Mouse (Mus musculus): ENCODE measurements at regions not wholly inside any gene's neighbourhood (a gene's known extent, or its start where the extent isn't known, plus 50 kb on each side); places are given as distances from the start of the nearest gene placed in this dataset.

DNA sequence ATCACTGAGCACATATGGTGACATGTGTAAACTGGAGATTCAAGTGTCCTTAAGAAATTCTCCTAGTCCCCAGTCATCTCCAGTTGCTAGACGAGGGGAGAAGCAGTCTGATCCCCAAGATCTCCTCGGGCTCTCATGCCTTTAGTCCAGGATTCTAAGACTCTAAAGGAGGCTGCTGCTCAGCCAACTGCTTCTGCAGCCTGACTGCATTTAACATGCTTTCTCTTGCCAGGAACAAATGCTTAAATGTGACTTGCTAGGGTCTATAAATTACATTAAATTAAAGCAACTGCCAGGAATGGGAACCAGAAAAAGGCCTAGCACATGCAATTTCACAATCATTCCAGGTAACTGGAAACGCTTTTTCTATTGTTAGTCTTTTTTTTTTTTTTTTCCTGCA, 599.8 kb upstream of the Gcfc2 start:
- DNase-seq (ENCODE audit: low spot score in 2 of 2), result no peak

DNA sequence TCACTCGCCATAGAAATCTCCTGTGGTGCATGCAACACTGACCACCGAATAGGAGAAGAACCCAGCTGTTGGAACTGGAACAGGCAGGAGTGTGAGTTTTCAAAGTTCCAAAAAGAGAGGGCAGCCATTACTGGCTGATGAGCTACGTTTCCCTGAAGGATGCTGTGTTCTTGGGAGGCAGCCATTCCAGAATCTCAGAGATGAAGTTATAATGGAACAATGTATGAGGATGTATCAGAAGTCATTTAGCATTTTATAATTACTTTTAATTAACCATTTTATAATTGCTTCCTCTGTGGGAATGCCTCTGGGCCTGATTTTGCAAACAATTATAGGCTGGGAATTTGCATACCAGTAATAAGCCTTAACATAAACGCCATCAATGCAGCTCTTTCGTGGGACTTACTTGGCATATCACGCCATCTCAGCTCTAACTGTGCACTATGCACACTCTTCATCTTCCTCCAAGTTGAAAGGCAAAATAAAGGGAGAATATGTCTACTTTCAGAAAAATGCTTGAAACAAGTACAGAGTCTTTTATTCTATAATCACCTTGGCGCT, 559.4 kb upstream of the Gcfc2 start:
- DNase-seq (ENCODE audit: low spot score in 2 of 2), result no peak

DNA sequence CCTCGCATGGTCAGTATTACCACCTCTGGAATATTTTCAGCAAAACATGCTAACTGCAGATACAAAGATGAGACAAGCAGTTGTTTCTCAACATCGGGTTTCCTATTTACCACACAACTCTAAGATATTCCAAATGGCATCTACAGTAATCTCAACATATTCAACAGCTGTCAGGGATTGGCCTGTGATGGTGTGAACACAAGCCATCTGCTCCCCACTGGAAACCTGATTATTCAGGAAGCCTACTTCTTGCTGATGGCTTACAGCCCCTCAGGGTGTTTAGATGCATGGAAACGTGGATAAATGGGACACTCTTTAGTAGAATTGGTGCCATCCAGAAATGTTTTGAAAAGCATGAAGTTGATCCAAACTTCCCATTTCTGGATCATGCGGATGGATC, 535.0 kb upstream of the Gcfc2 start:
- no peak for DNase-seq (ENCODE audit: low spot score in 2 of 2)

DNA sequence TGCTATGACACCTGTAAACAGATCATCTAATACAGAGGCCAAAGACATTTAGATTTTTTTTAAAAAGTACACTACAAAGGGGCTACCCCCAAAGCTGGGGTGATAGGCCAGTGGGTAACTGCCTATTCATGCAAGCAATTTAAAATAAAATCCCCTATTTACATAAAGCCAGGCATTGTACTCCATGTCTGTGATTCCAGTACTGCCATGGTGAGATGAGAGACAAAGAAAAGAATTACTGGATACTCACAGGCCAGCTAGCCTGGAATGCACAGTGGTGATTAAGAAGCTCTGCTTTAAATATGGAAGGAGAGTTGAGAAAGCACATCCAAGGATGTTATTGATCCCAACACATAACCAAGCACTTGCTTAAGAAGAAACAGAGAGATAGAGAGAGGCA, 520.3 kb upstream of the Gcfc2 start:
- no peak for DNase-seq (ENCODE audit: low spot score in 2 of 2)

DNA sequence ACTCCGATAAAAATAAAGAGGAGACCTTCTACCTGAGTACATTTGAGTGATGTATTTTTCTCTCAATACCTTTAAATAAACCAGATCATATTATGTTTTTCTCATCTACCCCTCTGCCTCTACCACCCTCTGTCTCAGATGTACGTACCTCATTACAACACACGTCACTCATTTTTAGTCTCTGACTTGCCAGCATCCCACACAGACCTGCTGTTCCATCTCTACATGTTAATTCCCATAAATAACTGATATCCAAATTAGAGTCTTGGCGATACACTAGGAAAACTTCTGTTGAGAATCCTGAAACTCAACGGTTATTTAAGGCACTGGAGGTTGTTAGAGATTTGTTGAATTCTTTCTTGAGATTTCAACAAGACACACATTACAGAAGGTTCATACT, 509.9 kb upstream of the Gcfc2 start:
- DNase-seq (ENCODE audit: low spot score in 2 of 2), result peak; percentile 6 to 13

GRCm38 (mm10) chr6:81434745-81435144, 488.7 kb upstream of the Gcfc2 start:
- no peak for DNase-seq (ENCODE audit: low spot score in 2 of 2)

DNA sequence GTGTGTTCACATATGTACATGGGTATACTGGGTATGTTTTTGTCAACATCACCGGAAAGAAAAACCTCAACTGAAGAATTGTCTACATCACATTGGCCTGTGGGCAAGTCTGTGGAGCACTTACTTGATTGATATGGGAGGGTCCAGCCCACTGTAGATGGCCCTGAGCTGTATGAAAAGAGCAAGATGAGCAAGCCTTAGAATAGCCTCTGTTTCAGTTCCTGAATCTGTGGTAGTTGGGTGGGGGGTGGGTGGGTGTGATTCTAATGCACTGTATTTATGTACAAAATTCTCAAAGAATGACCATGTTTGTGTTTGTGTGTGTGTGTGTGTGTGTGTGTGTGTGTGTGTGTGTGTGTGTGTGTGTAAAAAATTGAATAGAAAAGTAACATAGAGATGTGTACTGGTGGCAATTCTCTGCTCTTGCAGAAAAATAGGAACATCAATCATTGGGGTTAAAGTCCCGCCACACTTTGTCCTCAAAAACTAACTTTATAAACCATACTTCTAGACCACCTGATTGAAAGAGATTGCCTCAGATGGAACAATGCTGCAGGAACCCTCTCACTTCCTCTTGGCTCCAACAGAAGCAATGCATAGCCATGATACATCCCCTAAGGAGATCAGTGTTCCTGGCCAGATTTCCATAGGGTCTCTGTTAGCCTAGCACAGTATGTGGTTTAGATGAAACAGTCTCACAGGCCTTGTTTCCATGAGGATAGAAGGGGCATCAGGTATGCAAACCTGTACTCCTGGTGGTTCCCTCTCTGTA, 484.3 kb upstream of the Gcfc2 start:
- DNase-seq (ENCODE audit: low spot score in 2 of 2), result no peak

DNA sequence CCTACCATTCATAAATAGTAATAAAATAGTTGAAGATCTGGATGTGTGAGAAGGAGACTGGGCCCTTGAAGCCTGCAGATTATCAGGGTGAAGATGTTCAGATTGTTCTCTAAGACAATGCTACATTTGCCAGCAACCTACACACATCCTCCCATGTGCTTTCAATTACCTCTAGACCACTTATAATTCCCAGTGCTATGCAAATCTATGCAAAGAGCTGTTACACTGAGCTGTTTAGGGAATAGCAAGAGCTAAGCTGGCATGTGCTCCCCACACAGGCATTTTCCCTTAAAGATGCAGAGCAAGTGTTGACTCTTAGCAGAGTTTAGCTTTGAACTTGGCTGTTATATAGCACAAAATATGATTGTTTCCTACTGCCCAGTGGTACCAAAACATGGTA, 482.1 kb upstream of the Gcfc2 start:
- DNase-seq (ENCODE audit: low spot score in 2 of 2), result no peak

- no peak for DNase-seq (ENCODE audit: low spot score in 2 of 2)
Observed at GRCm38 (mm10) chr6:81446019-81446800, 477.3 kb upstream of the Gcfc2 start.

- no peak for DNase-seq (ENCODE audit: low spot score in 2 of 2)
Observed at GRCm38 (mm10) chr6:81447701-81448100, 475.8 kb upstream of the Gcfc2 start.

GRCm38 (mm10) chr6:81448366-81448765, 475.1 kb upstream of the Gcfc2 start:
- DNase-seq (ENCODE audit: low spot score in 2 of 2), result no peak

GRCm38 (mm10) chr6:81461095-81461494, 462.4 kb upstream of the Gcfc2 start:
- no peak for DNase-seq (ENCODE audit: low spot score in 2 of 2)

GRCm38 (mm10) chr6:81464442-81464841, 459.0 kb upstream of the Gcfc2 start:
- DNase-seq (ENCODE audit: low spot score in 2 of 2), result no peak

DNA sequence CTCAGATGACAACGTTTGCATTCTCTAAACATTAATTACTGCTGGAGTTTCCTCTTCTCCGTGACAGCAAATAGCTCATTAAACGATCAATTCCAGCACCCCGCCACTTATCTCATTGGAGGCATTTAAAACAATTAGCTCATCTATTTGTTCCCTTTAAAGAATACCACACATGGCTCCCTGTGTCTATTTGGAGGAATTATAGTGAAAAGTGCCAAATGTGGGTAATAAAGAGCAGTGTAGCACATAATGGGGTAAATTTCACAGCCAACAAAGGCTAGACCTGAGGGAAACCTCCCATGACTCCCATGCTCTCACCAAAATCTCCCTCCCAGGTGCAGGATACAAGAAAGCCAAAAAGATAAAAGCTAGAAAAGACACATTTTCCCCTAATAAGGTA, 456.9 kb upstream of the Gcfc2 start:
- no peak for DNase-seq (ENCODE audit: low spot score in 2 of 2)

DNA sequence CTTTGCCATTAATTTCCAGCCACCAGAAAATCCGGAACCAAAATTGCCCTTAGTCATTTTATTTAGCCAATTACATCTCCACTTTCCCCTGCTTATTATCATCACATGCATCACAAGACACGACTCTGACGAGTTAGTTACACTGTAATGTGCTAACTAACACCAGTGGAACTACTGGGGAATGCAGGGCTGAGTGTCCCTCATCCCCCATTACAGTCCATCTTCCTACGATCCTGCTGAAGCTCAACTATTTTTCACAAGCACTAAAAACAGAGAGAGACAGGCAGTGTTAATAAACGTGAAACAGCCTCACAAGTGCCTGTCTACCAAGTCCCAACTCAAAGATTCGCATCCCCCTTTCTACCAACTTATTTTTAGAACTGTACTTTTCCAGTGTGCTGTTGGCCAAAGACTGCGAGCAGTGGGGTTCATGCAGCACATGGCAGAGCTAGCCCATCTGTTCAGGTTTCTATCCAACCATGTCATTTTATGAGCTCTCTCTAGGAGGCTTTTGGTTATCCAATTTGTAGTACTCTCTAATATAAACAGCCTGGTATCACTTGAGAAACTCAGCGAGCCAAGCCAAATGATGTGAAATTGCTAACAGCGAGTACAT, 452.0 kb upstream of the Gcfc2 start:
- DNase-seq (ENCODE audit: low spot score in 2 of 2), result peak in 1 of 2 experiments; percentile 20

GRCm38 (mm10) chr6:81472506-81472905, 451.0 kb upstream of the Gcfc2 start:
- DNase-seq (ENCODE audit: low spot score in 2 of 2), result peak in 1 of 2 experiments; percentile 3

DNA sequence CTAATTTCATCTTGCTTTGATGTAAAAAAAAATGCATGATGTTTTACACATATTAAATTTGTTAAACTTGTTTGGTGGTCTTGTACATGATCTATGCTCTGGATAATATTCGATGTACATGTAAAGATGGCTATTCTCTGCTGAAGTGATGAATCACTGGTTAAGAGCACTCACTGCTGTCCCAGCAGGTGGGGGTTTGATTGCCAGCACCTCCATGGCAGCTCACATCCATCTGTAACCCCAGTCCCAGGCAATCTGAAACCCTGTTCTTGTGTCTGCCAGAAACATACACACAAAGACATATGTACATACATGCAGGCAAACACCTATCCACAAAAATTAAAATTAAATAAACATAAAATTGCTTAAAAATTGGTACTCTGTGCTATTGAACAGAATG, 448.7 kb upstream of the Gcfc2 start:
- no peak for DNase-seq (ENCODE audit: low spot score in 2 of 2)

DNA sequence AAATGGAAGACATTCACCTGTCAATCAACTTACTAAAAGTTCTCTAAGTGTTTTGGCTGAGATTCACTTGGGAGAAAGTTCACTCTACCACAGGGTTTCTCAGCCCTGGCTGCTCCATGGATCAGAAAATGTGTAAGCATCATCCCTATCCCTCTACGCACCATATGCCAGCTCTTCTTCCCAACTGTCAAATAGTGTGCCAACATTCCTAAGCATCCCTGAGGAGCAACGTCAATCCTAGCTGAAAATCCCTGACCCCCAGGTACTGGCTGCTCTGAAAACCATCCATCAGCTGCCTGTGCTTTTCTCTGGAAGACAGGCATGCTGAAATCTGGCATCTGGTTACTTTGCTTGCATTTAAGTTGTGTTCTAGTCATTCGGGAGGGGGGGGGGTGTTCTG, 436.5 kb upstream of the Gcfc2 start:
- no peak for DNase-seq (ENCODE audit: low spot score in 2 of 2)

DNA sequence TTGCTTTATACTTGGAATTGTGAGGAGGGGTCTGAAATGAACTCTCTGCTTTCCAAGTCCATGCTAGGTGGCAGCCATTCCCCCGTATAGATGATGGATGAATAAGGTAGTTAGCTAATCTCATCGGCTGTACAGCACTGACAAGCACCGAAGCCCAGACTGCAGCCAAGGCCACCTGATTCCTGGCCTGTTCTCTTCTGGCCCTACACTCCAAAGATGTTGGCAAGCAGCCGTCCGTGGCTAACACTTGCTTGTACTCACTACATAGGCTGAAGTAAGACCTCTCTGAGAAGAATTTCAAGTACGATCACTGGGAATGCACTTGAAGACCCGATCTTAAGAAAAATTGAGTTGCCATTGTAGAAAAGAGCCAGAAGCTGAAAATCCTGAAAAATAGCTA, 427.2 kb upstream of the Gcfc2 start:
- no peak for DNase-seq (ENCODE audit: low spot score in 2 of 2)

- DNase-seq (ENCODE audit: low spot score in 2 of 2), result peak in 1 of 2 experiments; percentile 5
Observed at GRCm38 (mm10) chr6:81517185-81517584, 406.3 kb upstream of the Gcfc2 start.

GRCm38 (mm10) chr6:81562260-81562659, 361.2 kb upstream of the Gcfc2 start:
- no peak for DNase-seq (ENCODE audit: low spot score in 2 of 2)

DNA sequence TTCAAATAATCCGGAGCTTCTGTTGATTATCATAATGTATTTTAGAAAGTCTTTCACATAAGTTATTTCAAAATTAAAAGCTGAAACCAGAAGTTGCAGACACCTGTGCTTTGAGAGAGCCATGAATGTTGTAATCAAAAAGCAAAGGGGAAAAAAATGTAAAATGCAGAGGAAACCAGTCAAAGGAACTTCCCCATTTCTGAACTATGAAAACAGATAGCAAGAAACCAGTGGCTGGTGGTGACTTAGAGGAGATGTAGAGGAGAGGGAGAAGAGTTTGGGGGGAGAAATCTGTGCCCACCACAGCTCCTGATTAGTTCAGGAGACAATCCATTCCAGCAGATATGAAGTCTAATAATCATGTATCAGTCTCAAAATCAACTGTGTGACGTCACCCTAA, 360.3 kb upstream of the Gcfc2 start:
- DNase-seq (ENCODE audit: low spot score in 2 of 2), result no peak
